Mouse (Mus musculus): ENCODE measurements around the gene Spin2c.

Gene Spin2c

DNA sequence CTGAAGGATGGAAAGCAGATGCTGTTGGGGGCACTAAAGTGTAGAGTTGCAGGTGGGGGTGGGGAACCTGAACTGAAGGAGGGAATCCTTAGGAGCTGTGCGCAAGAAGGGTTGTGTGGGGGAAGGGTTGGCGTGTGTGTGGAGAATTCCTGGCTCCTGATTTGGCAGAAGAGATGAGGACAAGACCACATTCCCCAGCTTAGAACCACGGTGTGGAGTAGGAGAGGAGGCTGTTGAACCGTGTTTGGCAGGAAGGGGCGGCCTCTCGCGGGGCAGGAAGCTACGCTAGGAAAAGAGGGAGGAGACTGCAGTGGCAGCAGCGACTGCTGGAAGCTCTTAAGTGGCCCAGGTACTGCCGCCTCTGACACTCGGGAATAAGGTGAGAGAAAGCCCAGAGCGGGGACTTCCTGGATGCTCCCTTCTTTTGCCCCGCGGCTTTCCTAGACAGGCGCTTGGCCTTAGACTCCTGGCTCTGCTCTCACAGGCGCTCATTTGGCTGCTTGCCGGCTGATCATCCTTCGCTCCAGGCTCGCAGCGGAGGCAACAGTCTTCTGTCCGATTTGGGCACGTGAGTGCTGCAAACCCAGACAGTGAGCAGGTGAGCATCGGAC lies at the start of gene Spin2c:
TSS of gene Spin2c (plus strand) at position 275 of the 611 bp plus-strand sequence.
- DNase-seq (ENCODE audit: low read depth, low spot score) = peak; percentile 31

GRCm38 (mm10) chrX:153832606-153833005 lies 581 bp downstream of the Spin2c start:
- DNase-seq (ENCODE audit: low read depth, low spot score) = peak; percentile 1

All from WW6 (cell line).